Mouse (Mus musculus) midbrain, embryonic 14.5 days (tissue): ENCODE results near the gene Tbc1d10b. TPM values are rescaled to one million over a fixed set of nuclear protein-coding genes. Genes with fewer than 3 reads are reported as not detected.

Experiments
- ATAC-seq: fragments of 200-750 bp; cut with Nextera tagmentation; 2 replicates; pipeline ENCODE4 v1.8.0; 2017; ENCODE audit warnings: moderate number of reproducible peaks, moderate library complexity; ENCODE audit not compliant: low FRiP score, low TSS enrichment
- DNase-seq: peaks from one replicate; pipeline ENCODE4 v3.0.0-alpha.2; 2015
- H3K27ac ChIP-seq: fragments of 300-500 bp; sonication (generic); replicated peaks from 2 replicates; pipeline ENCODE4 v1.5.1; 2014; ENCODE audit warnings: mild to moderate bottlenecking, low read depth, low read length, moderate library complexity
- H3K27me3 ChIP-seq: fragments of 300-500 bp; sonication (generic); 2 replicates; pipeline ENCODE4 v1.6.1; 2014; ENCODE audit warnings: low read length, control low read depth, mixed read lengths; ENCODE audit not compliant: control insufficient read depth, insufficient read depth
- H3K36me3 ChIP-seq: fragments of 300-500 bp; sonication (generic); 2 replicates; pipeline ENCODE4 v1.6.1; 2014; ENCODE audit warnings: low read length, control low read depth; ENCODE audit not compliant: control insufficient read depth, insufficient read depth
- H3K4me1 ChIP-seq: fragments of 300-500 bp; sonication (generic); 2 replicates; pipeline ENCODE4 v1.6.1; 2014; ENCODE audit warnings: mild to moderate bottlenecking, antibody characterized with exemption, low read length, control low read depth; ENCODE audit not compliant: control insufficient read depth, insufficient read depth
- H3K4me2 ChIP-seq: fragments of 300-500 bp; sonication (generic); 2 replicates; pipeline ENCODE4 v1.6.1; 2014; ENCODE audit warnings: mild to moderate bottlenecking, low read length, moderate library complexity
- H3K4me3 ChIP-seq: fragments of 300-500 bp; sonication (generic); replicated peaks from 2 replicates; pipeline ENCODE4 v1.5.1; 2014; ENCODE audit warnings: low read depth, low read length
- H3K9ac ChIP-seq: fragments of 300-500 bp; sonication (generic); replicated peaks from 2 replicates; pipeline ENCODE4 v1.6.1; 2014; ENCODE audit warnings: mild to moderate bottlenecking, low read length, moderate library complexity
- H3K9me3 ChIP-seq: fragments of 300-500 bp; sonication (generic); 2 replicates; pipeline ENCODE4 v1.6.1; 2016; ENCODE audit warnings: low read length, control low read depth, mixed read lengths; ENCODE audit not compliant: control insufficient read depth
- WGBS: fragments of 180-500 bp; shearing (Covaris S2); extraction: QIAGEN DNeasy Blood & Tissue Kit; methylation state at CpG from one replicate; pipeline ENCODE4 v1.1.7; 2014; 5-methylcytosine and 5-hydroxymethylcytosine counted together
- polyA plus RNA-seq: library from polyadenylated mRNA; unstranded; fragments of >200 nt; fragmentation: Nextera tagmentation; extraction: Ambion mirVana; gene quantifications from 2 replicates; pipeline ENCODE4 v1.2.1, GENCODE M21; 2014

Tbc1d10b gene
- polyA plus RNA-seq, 1 experiment from 2014 or later: 27.6 TPM

GRCm38 (mm10) chr7:127196484-127196883 lies 11.8 kb downstream of the Tbc1d10b start:
- WGBS: 57% methylated on average over 11 of the region's 11 CpGs
- no peak for DNase-seq
- Histone ChIP-seq H3K36me3 (peaks cover 79% of the 10 kb centered on the region), H3K9me3 (no peaks in the 10 kb centered on the region), H3K9ac (peak overlapping the region; percentile 65), H3K4me1 (peaks cover 15% of the 10 kb centered on the region), H3K27me3 (no peaks in the 10 kb centered on the region), H3K27ac (peak overlapping the region; percentile 82), H3K4me2 (peak overlapping the region; percentile 82), H3K4me3 (peak overlapping the region; percentile 75)
- no peak for ATAC-seq

DNA sequence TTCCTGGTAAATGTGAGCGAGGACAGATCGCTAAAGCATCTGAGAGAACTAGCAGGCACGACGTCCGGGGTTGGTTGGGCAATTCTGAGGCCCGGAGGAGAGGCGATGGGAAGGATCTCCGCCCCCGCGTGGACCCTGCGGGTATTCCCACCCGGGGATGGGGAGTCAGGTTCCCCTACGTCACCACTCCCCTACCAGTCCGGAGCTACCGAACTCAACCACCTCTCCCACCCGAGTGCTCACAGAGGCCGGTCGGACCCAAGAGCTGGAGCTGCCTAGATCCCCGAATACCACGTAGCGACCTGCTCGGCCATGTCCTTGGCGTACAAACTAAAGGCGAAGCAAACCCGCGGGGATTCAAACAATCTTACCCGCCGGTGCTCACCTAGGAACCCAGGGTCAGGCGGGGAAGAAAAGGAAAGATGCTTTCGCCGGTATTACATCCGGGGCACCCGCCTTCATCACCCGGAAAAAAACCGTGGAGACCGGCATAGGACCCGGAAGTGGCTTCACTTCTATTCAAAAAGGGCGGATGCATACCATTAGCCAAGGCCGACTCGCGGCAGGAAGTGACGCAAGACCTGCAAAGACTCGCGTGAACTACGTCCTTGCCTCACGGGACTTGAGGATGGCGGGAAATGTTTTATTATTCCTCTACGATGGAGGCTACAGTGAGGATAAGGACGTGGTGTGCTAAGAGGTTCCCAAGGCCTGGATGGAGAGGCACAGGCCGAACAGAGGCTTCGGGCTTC lies 12.5 kb downstream of the Tbc1d10b start, which contains the start of gene Cd2bp2:
Gene Cd2bp2, minus strand, starts transcription at position 507 of the 752 bp plus-strand sequence.
- H3K9ac ChIP-seq: peak within 1 kb of the TSS; percentile 68
- peaks cover 78% of the 10 kb centered on the region for H3K36me3 ChIP-seq
- peaks cover 15% of the 10 kb centered on the region for H3K4me1 ChIP-seq
- H3K9me3 ChIP-seq: no peaks in the 10 kb centered on the region
- H3K4me3 ChIP-seq: peak within 1 kb of the TSS; percentile 75
- H3K4me2 ChIP-seq: peak within 1 kb of the TSS; percentile 82
- DNase-seq (peak; percentile 99), ATAC-seq (peak; percentile 97)
- under 1% methylated on average over 51 of the region's 51 CpGs for WGBS
- H3K27ac ChIP-seq: peak within 1 kb of the TSS; percentile 87
- H3K27me3 ChIP-seq: no peaks in the 10 kb centered on the region

- ATAC-seq: no peak
- Histone ChIP-seq H3K36me3 (peaks cover 71% of the 10 kb centered on the region), H3K27me3 (no peaks in the 10 kb centered on the region), H3K4me1 (peaks cover 15% of the 10 kb centered on the region), H3K4me3 (peak overlapping the region; percentile 75), H3K27ac (no peak overlapping the region), H3K9ac (peak overlapping the region; percentile 68; the same call in 1 of the 2 replicates), H3K9me3 (no peaks in the 10 kb centered on the region), H3K4me2 (peak overlapping the region; percentile 65)
- no peak for DNase-seq
- WGBS: 85% methylated on average over 7 of the region's 7 CpGs
These were observed 13.6 kb downstream of the Tbc1d10b start for GRCm38 (mm10) chr7:127194633-127195029.

GRCm38 (mm10) chr7:127194011-127194632 lies 14.1 kb downstream of the Tbc1d10b start:
- peak overlapping the region; percentile 65; the same call in 1 of the 2 replicates for H3K4me2 ChIP-seq
- H3K9ac ChIP-seq: no peak overlapping the region; the same call in 1 of the 2 replicates
- peak overlapping the region; percentile 75 for H3K4me3 ChIP-seq
- H3K27ac ChIP-seq: no peak overlapping the region
- no peak for DNase-seq
- H3K9me3 ChIP-seq: no peaks in the 10 kb centered on the region
- 96% methylated on average over 17 of the region's 17 CpGs for WGBS
- peaks cover 15% of the 10 kb centered on the region for H3K4me1 ChIP-seq
- ATAC-seq: no peak
- no peaks in the 10 kb centered on the region for H3K27me3 ChIP-seq
- H3K36me3 ChIP-seq: peaks cover 66% of the 10 kb centered on the region

GRCm38 (mm10) chr7:127192989-127193388 lies 15.3 kb downstream of the Tbc1d10b start:
- WGBS: 95% methylated on average over 5 of the region's 5 CpGs
- Histone ChIP-seq H3K27me3 (no peaks in the 10 kb centered on the region), H3K4me3 (no peak overlapping the region), H3K27ac (no peak overlapping the region), H3K9ac (no peak overlapping the region), H3K4me1 (peaks cover 15% of the 10 kb centered on the region), H3K4me2 (no peak overlapping the region), H3K36me3 (peaks cover 54% of the 10 kb centered on the region), H3K9me3 (no peaks in the 10 kb centered on the region)
- ATAC-seq (no peak), DNase-seq (no peak)

DNA sequence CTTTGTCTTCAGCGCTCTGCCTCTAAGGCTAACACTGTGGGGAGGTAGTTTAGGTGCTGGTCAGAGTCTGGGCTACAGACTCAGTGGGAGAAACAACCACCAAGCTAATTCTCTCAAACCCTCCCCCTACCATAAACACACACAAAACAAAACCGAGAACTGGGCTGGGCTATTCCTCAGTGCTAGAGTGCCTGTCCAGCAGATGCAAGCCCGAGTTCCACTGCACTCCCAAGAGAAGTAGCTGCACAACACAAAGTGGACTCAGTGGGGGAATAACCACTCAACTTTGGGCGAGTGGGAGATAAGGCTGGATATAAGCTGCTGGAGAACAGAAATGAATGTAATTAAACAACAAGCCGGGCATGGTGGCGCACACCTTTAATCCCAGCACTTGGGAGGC lies 17.6 kb downstream of the Tbc1d10b start:
- Histone ChIP-seq H3K27ac (no peak overlapping the region), H3K27me3 (no peaks in the 10 kb centered on the region), H3K4me2 (no peak overlapping the region), H3K9ac (no peak overlapping the region), H3K4me1 (peaks cover 9% of the 10 kb centered on the region), H3K4me3 (no peak overlapping the region), H3K36me3 (peaks cover 43% of the 10 kb centered on the region), H3K9me3 (no peaks in the 10 kb centered on the region)
- WGBS: 84% methylated on average over 6 of the region's 6 CpGs
- DNase-seq (no peak), ATAC-seq (no peak)

- Histone ChIP-seq H3K4me1 (no peaks in the 10 kb centered on the region), H3K27ac (no peak overlapping the region), H3K9me3 (no peaks in the 10 kb centered on the region), H3K36me3 (peaks cover 31% of the 10 kb centered on the region), H3K9ac (no peak overlapping the region), H3K4me2 (no peak overlapping the region), H3K4me3 (no peak overlapping the region), H3K27me3 (no peaks in the 10 kb centered on the region)
- ATAC-seq (no peak), DNase-seq (no peak)
- WGBS: 86% methylated on average over 17 of the region's 17 CpGs
These were observed 19.7 kb downstream of the Tbc1d10b start for GRCm38 (mm10) chr7:127188305-127189276.

DNA sequence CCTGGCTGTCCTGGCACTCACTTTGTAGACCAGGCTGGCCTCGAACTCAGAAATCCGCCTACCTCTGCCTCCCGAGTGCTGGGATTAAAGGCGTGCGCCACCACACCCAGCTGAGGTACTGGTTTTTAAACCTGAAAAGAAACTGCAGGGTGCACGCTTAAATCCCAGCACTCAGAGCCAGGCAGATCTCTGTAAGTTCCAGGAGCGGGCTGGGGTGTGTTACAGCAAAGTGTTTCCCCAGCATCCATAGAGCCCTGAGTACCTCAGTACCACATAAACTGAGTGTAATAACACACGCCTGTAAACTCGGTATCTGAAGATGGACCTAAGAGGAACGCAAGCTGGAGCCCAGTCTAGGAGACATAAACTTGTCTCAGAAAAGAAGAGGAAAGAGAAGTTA lies 20.9 kb downstream of the Tbc1d10b start:
- WGBS: 68% methylated on average over 9 of the region's 10 CpGs
- no peak for DNase-seq
- no peak for ATAC-seq

More for the DNA sequence above, 20.9 kb downstream of the Tbc1d10b start:
- Histone ChIP-seq H3K4me1 (no peaks in the 10 kb centered on the region), H3K4me3 (no peak overlapping the region), H3K27ac (no peak overlapping the region), H3K4me2 (no peak overlapping the region), H3K36me3 (peaks cover 18% of the 10 kb centered on the region), H3K27me3 (no peaks in the 10 kb centered on the region), H3K9ac (no peak overlapping the region), H3K9me3 (no peaks in the 10 kb centered on the region)
